Mouse (Mus musculus): Measurements from ENCODE around the gene Igsf1.

The Igsf1 gene

DNA sequence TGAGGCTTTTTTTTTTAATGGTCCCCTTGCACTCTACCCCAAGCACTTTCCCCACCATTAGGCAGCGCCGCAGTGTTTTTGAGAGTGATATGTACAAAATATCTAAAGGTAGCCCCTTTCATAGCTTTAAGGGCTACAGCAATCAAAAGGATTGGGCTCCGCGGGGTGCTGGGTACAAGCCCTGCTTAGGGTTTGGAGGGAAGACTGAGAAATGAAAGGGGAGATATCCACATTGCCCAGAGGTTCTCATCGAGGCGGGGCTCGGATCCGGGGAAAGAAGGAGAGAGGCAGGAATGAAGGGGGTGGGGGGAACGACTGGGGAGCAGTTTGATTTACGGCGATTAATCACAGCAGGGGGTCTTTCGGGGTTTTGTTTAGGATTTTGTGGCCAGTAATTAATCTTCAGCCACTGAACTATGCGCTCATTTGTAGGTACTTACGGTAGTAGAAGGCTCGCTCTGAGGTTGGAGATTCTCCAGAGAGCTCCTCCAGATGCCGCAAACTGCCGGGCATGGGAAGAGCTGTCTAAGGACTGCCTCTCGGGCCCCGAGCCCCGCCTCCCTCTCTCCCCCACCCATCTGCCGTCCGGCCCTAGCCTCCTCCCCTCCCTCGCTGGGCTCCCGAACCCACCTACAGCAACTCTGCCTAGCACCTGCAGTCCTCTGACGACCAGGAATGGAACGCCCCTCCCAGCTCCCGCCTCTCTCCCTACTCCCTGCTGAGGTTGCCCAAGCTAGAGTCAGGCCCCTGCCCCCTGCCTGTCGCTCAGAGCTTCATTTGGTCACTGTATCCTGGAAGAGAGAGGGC, at the start of gene Igsf1:
Gene Igsf1 (minus strand): TSS at position 537 of the 807 bp plus-strand sequence.
- no peak for DNase-seq

DNA sequence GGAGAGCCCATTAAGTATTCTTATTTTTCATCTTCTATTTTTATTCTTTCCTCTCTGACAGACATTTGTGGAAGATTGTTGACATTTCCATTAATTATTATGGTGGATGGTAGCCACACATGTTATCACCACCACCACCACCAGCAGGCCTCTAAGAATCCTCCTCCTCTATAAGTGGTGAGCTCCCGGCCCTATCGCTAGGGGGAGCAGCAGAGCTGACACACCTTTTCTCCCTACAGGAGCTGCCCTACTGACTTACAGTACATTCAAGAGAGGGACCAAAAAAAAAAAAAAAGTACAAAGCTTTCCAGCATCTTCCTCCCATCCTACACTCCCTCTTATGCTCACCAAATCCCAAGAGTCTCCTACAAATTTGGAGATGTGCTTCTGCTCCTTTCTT, 26.7 kb downstream of the Igsf1 start:
- peak; percentile 6 for DNase-seq

DNA sequence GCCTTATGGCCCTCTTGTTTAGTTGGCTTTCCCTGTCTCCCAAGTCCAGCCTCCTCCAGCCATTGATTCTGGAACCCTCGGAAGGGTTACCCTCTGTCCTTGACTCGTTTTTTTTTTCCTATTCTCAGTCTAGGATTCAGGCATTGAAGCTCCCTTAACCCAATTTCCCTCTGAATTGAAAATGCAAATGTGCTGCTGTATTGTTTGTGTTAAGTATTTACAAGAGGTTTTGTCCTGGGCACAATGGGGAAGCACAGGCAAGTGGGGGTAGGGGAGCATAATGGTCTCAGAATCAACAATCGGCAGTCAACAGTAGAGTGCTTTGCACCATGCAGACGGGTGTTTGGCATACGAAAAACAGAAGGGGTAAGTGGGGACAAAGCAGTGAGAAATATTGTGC, 52.4 kb downstream of the Igsf1 start:
- no peak for DNase-seq

DNA sequence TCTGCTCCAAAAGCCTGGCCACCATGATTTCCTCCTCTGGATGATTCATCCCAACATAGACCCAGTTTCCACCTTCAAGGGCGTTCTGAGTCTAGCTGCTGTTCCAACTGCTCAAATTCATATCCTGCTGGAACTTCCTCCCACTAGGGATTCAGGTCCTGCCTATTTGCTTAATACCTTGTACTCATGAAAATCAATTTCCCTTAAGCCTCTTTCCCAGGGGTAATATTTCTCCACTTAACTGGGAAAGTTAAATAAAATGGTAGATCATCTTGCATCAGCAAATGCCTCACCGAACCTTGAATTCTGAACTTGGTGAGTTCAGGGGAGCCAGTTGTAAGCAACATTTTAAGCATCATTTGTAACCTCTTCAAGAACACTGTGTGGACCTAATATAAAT, 62.6 kb downstream of the Igsf1 start, which contains the start of gene Olfr1321:
Gene Olfr1321 (minus strand): TSS at position 101 of the 400 bp plus-strand sequence.
- DNase-seq, result no peak

Measured in thymus, postnatal 4 days (tissue).